Mouse (Mus musculus) cerebellum, adult 9-11 months (tissue): ENCODE data around the gene Palmd.

Source experiments
- DNase-seq: peaks from one replicate; pipeline ENCODE4 v3.0.0; 2022

Palmd gene

DNA sequence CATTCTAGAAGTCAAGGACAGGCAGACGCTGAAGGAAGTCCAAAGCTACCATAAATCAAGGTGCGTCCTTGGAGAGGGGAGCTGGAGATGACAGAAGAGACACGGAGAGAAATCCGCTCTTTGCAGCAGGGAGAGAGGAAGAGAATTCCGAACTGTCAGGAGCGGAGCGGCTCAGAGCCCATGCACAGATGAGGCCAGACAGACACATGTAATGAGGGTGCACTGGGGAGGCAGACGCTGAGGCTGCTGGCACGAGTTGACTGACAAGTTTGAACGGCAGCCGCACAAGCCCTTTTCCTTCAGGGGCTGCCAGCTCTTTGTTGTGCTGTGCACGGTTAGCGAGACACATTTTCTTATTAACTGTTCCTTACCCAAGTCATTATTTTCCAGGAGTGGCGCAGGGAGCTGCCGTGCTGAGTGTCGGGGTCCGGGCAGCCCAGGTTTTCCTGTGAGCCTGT is at the start of gene Palmd:
Gene Palmd, minus strand, starts transcription at position 448 of the 458 bp plus-strand sequence.
- no peak for DNase-seq

DNA sequence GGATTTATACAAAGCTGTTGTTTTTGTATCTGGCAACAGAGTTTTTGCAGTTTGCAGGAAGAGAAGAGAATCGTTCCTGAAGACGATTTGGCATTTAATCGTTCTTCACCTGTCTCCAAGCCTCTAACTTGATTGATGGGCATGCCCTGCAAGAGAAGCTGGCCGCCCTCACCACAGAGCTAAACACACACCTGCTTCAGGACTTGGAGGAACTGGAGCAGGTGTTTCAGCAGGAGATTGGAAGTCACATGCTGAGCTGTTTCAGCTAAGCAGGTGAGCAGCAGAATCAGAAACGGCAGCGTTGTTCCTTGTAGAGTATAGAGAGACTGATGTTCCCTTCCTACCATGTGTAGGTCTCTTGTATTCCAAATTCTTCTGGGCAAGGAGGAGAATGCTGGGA is 41.4 kb upstream of the Palmd start:
- DNase-seq: no peak

DNA sequence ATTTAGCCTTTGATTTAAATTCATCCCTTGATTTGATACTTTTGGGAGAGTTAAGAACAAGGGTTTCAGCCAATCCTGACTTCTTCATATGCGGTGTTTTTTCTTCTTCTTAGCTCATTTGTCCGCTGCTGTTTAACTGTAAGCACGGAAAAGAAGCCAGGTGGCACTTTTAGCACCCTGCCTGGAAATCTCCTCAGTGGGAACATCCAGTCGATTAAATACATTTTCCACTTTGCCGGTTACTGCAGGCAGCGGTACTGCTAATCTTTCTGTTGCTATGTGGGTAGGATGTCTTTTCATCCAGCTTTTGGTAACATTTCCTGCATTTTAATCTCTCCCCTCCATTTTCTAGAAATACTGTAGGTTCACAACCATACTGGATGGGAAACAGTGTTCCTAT is 38.6 kb upstream of the Palmd start:
- DNase-seq: no peak

GRCm38 (mm10) chr3:117006636-117007035 is 37.8 kb upstream of the Palmd start:
- no peak for DNase-seq

- no peak for DNase-seq
These were observed 34.6 kb upstream of the Palmd start for GRCm38 (mm10) chr3:117003379-117003778.

DNA sequence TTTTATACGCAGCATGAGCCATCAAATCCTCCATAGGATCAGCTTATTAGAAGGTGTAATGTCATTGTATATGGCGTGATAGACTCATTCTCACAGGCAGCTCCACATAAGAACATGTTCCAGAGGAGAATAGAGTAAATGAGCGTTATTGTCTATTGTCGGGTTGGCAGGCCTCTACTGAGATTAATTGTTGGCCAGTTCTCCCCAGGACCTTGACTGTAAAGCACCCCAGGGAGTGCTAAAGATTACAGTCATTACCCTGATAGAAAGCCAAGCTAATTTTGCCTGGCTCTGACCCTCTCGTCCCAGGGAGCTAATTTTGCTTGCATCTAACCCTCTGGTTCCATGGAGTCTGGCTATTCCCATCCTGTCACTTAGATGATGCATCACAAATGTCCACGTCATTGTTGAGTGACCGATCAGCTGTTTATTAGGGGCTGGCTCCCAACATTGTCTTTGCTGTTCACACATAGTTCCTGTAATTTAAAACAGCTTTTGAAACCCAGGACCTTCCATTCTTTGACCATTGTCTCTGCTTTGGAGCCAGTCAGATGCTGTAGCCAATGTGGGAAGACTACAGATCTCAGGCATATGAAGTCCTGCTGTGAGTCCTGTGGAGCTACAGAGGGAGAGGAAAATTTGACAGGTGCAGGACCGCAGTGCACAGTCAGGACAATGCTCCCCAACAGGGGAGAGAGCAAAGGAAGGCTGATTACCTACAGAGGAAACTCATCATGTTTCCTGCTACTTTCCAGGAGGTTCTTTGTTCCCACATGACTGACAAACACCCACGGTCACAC is 33.1 kb upstream of the Palmd start:
- no peak for DNase-seq

DNA sequence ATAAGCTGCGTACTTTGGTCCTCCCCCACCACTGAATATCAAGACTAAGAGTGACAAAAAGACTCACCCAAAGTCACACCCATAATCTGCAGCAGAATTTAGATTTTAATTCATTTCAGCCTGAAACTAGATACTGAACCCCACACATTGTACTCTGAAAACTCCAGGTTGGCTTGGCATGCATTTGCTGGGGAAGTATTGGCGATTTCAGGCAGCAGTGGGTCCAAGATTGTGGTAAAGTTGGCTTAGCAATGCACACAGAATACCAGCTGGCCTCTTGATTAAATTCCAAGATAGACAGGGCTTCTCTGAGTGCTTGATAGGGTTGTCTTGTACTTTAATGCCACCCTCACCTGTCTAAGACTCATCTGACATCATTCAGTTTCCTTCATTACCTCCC is 24.2 kb upstream of the Palmd start:
- no peak for DNase-seq

GRCm38 (mm10) chr3:116991180-116991579 is 22.4 kb upstream of the Palmd start:
- no peak for DNase-seq

GRCm38 (mm10) chr3:116988221-116988620 is 19.4 kb upstream of the Palmd start:
- DNase-seq: no peak

GRCm38 (mm10) chr3:116986451-116986850 is 17.7 kb upstream of the Palmd start:
- no peak for DNase-seq

- DNase-seq: no peak
These were observed 17.0 kb upstream of the Palmd start for GRCm38 (mm10) chr3:116985741-116986140.

GRCm38 (mm10) chr3:116985042-116985455 is 16.3 kb upstream of the Palmd start:
- DNase-seq: no peak

DNA sequence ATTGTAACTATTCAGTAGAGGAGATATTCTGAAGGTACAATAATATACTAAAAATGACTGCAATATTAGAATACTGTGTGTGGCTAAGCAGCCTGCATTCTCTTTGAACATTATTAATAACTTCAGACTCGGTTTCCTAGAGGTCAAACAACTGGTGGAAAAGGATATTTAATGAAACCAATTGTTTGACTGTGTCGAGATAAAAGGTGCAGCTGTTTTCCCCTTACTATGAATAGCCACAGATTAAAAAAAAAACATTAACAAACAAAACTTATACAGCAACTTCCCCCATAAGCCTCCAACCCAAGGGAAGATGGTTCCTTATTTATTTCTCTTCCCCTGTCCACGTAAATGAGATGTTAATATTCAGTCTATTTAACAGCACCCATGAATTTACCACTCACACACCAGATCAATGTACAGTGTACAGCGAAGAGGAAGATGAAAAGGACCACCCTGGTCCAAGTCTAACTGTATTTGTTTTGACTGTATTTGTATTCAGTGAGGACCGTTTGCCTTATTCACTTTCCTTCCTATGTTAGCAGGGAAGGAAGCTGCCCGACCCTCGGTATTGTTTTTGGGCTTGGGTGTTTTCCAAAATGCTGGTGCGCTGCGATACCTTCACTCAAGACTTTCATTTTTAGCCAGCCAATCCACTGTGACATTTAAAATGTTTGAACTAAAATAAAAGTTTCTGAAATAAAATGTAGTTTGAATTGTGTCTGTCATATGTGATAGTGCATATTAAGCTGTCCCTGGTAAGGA is 13.2 kb upstream of the Palmd start:
- DNase-seq: no peak

DNA sequence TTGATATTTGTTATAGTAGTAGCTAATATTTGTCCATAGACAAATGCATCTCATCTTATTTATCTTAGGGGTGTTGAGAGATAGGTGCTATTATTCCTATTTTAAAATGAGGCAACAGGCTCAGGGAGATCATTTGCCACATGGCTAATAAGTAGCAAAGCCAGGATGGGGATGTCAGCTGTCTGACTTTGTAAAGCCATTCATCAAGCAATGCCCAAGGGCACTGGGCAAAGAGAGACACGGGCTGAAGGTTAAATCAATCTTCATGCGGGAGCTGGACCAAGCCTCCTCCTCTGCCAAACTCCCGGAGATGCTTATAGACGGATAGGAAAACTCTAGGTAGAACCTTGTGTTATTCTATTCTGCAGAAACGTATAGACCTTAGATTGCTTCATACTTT is 999 bp upstream of the Palmd start:
- DNase-seq: no peak

DNA sequence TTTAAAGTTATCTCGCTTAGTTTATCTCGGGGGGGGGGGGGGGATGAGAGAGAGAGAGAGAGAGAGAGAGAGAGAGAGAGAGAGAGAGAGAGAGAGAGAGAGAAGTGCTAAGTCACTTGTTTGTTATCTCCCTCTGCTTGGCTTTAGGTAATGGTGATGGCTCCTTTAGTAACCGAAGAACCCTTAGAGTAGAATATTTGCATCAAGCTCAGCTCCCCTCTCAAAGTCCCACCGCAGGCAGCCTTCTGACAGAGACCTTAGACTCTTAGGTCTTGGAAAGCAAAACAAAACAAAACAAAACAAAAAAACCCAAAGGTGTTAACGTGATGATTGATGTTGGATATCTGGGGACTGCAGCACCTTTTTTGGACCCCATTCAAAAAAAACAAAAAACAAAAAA is 216 bp upstream of the Palmd start:
- DNase-seq: no peak

DNA sequence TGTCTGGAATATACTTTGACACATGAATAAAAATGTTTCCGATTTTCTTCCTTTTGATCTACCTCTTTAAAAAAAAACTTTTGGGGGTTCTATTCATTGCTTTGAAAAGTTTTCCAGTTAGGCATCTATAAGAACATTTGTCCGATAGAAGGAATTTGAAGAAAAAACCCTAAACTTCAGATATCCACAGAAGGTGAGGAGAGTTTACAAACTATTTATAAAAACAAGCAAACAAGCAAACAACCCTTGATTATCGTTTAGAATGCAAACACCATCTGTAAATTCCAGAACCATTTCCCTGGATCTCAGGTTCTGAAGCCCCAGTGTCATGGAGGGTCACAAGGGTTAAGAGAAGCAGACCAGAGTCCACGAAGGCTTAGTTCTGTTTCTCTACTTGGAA is 820 bp downstream of the Palmd start, which contains the start of gene 4930455H04Rik:
Gene 4930455H04Rik, plus strand, starts transcription at position 301 of the 400 bp plus-strand sequence.
- DNase-seq: no peak

DNA sequence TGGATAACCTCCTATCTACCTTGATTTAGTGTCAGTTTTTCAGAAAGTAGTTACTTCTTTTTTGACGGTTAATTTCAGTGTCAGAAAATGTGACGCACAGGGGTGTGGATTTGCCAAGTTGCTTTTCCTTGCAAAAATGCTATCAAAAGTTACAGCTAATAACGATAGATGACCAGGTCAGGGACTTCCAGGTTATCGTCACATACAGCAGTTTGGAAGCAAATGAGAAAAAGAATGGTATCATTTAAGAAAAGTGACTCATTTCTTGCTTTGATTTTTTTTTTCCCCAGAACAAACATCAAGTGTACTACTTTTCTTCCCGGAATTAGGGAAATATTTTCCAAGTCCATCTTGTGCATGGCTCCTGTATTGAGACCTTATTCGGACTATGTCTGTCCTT is 1.4 kb downstream of the Palmd start:
- no peak for DNase-seq

DNA sequence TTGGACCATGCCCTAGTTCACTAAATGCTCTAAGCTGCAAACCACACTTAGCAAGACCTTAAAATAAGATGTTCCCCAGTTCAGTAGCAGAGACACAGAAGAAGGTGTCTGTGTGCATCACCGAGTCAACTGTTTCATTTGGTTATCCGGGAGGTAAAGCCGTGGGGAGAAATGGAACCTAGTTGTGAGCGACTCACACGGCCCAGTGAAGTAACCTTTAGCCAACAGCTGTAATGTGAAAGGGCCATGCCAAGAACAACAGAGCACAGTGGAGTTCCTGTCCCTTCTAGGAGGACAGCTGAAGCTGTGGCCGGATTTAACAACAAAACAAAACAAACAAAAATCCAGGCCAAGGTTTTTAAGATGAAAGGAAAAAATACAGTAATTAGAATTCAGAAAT is 2.0 kb downstream of the Palmd start:
- no peak for DNase-seq

DNA sequence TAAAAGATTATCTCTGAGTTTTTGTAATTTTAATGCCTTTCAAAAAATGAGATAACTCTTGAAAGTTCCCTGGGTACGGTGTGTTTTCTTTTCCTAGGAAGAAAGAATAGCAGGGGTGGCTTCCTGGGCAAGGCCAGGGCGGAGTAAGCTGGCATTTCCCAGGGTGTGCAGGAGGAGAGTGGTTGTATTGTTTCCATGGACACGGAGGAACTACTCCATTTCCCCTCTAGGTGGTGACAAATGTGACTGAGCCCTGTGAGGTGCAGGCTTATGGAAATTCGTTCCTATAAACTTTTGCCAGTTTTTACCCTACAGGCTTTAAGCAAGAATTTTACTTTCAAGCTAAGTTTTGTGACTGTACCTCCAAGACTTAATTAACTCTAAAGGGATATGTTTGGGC is 2.6 kb downstream of the Palmd start:
- no peak for DNase-seq

- no peak for DNase-seq
These were observed 4.4 kb downstream of the Palmd start for GRCm38 (mm10) chr3:116964426-116964825.

DNA sequence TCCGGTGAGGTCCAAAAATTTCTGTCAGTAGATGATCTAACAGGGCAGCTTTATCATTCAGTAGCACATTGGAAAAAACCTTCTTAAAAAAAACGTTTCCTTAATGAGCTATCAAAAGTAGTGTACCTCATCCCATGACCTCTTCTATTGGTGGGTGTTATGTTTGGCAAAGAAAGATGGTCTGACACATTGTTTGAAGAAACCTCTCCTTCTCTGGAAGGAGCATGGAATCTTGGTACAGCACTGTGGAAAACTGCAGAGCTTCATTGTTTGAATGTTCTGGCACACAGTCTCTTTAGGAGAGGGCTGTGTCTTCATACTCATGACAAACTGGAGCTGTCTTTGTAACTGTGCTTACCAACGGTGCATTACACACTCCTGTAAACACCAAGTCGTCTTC is 5.6 kb downstream of the Palmd start:
- DNase-seq: no peak

DNA sequence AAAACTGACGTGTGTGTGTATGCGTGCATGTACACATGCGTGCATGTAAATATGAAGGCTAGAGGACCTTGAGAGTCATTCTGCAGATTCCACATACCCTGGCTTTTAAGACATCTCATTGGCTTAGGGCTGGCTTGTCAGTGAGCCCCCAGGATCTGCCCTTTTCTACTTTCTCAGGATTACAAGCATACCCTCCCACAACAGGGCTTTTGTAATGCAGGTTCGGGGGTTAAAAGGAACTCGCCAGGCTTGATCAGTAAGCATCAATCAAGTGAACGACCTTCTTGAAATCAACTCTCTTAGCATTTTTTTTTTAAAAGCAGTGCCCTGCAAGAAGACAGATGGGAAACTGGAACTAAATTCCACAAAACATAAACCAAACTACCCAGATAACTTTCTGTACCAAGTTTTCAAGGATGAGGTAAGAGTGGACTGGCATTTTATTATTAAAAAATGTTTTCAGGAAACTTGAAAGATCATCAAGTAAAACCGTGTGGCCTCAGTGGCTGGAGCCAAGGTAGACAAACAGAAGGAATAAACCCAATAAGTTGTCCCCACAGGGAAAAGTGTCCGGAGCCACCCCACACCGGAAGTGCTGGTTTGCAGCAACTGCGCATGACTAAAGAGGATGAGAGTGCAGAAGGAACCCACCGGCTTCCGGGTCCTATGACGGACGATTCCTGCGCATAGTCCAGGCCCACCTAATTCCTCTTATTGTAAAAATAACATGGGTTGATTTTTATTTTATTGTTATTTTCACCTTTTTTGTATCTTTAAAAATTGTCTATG is 7.2 kb downstream of the Palmd start:
- no peak for DNase-seq

DNA sequence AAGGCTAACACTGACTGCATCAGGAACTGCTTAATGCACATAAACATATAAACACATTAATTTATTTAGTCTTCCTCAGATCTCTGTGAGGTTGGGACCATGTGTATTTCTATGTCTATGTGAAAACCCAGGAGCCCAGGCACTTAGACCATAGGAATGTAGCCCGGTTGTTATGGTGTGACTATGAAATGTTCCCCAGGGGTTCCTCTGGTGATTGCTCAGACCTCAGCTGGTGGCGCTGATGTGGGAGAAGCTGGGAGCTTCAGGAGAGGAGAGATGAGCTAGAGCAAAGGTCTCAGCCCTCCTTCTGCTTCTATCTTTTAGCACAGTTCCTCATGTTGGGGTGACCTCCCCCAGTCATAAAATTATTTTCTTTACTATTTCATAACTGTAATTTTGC is 8.4 kb downstream of the Palmd start:
- no peak for DNase-seq
